Mouse (Mus musculus) erythroblast, embryonic 14.5 days (primary cell): Measurements from ENCODE around the gene Acvr1b. TPM values are rescaled to one million over a fixed set of nuclear protein-coding genes. Genes with fewer than 3 reads are reported as not detected.

Source experiments
- H3K27me3 ChIP-seq: 2 replicates; pipeline ENCODE4 v1.6.1; 2012; ENCODE audit warnings: inconsistent platforms; ENCODE audit not compliant: control insufficient read depth
- H3K36me3 ChIP-seq: 2 replicates; pipeline ENCODE4 v1.6.1; 2012; ENCODE audit warnings: mild to moderate bottlenecking, inconsistent platforms; ENCODE audit not compliant: control insufficient read depth
- H3K4me1 ChIP-seq: 2 replicates; pipeline ENCODE4 v1.6.1; 2012; ENCODE audit warnings: inconsistent platforms; ENCODE audit not compliant: control insufficient read depth
- H3K4me3 ChIP-seq: replicated peaks from 2 replicates; pipeline ENCODE3; 2012; ENCODE audit warnings: moderate library complexity, mild to moderate bottlenecking, inconsistent platforms
- H3K9me3 ChIP-seq: 2 replicates; pipeline ENCODE4 v1.6.1; 2012; ENCODE audit warnings: low read length, inconsistent platforms, mixed read lengths; ENCODE audit not compliant: control insufficient read depth
- GATA1 ChIP-seq: IDR thresholded peaks from 2 replicates; pipeline ENCODE4 v1.6.1; 2012; ENCODE audit warnings: low read length, inconsistent platforms, mixed read lengths
- TAL1 ChIP-seq: IDR thresholded peaks from 3 replicates; pipeline ENCODE4 v1.6.1; 2012; ENCODE audit warnings: low read length, inconsistent platforms, mixed read lengths
- polyA plus RNA-seq: library from polyadenylated mRNA; stranded (reverse); fragments of >175 nt; gene quantifications from 2 replicates; pipeline ENCODE4 v1.2.3, GENCODE M21; 2012

Acvr1b gene
- polyA plus RNA-seq, 1 experiment: 0.02 TPM

DNA sequence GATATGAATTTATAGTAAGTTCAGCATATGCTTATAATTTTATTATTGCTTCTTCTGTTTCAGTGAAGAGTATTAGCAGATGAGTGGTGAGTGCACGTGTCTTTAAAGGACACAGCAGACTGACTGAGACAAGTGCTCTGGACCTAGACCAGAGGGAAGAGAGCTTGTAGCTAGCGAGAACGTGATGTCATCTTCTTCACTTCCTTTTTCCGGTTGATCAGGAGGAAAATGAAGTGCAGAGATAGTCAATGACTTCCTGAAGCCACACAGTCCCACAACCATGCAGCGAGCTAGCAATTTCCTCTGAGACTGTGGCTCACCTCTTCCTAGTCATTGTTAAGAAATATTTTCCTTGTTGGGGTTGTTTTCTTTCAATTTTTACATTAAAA lies 16.9 kb downstream of the Acvr1b start:
- TF ChIP-seq GATA1 (no peak), TAL1 (no peak)
- Histone ChIP-seq H3K9me3 (no peaks in the 10 kb centered on the region), H3K4me3 (no peak overlapping the region), H3K27me3 (no peaks in the 10 kb centered on the region), H3K4me1 (peaks cover 12% of the 10 kb centered on the region), H3K36me3 (peaks cover 2% of the 10 kb centered on the region; the same call in 1 of the 2 replicates)

DNA sequence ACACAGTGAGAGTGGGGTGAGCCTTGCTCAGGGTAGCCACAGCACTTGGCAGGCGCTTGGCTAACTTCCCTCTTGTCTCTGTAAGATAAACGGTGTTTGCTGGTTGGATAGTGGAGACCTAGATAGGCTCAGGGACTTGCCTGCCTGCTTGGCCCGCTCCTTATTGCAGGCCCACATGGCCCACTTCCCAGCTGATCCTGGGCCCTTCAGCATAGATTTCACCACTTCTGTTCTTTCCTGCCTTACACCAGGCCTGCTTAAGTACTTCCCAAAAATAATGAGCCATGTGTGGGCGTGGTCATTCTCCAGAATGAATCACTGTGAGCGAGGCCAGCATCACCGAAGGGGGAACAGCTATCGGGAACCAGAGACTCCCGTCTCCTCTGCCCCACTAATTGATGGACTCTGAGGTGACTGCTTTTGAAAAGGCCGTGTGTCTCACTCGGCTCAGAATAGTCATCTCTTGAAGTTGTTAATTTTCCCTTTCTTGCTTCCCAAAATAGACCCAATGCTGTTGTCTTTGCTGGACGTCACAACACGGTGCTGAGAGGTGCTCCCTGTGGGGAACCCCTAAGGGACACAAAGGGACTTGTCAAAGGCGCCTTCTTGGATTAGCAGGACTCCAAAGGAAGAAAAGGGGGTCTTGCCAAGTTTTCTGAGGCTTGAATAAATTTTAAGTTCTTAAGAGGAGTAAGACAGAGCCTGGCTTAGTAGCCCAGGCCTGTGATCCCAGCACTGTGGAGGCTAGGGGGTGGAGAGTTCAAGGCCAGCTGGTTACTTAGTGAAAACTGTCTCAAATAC lies 17.8 kb downstream of the Acvr1b start:
- TF ChIP-seq GATA1 (no peak), TAL1 (no peak)
- H3K9me3 ChIP-seq: peaks cover 2% of the 10 kb centered on the region; the same call in 1 of the 2 replicates
- peaks cover 8% of the 10 kb centered on the region for H3K36me3 ChIP-seq
- H3K27me3 ChIP-seq: no peaks in the 10 kb centered on the region
- no peak overlapping the region for H3K4me3 ChIP-seq
- peaks cover 12% of the 10 kb centered on the region for H3K4me1 ChIP-seq

DNA sequence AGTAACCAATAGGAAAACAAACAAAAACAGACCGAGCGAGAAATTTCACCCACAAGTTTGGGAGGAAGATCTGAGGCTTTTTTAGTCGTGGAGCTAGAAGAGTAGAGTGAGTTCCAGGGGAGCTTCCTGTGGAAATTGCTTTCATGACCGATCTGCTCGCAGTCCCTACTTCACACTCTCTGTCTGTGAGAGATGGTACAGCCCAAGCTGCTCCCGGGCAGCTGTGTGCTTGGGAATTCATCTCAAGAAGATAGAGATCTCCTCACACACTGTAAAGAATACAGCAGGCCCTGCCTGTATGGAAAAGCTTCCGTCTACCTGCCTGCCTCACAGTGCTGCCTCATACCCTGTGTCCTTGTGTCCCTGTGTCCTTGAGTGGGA lies 18.4 kb downstream of the Acvr1b start:
- H3K4me3 ChIP-seq: no peak overlapping the region
- H3K9me3 ChIP-seq: peaks cover 2% of the 10 kb centered on the region; the same call in 1 of the 2 replicates
- H3K27me3 ChIP-seq: no peaks in the 10 kb centered on the region
- peaks cover 12% of the 10 kb centered on the region for H3K4me1 ChIP-seq
- TF ChIP-seq TAL1 (no peak), GATA1 (no peak)
- peaks cover 8% of the 10 kb centered on the region for H3K36me3 ChIP-seq

DNA sequence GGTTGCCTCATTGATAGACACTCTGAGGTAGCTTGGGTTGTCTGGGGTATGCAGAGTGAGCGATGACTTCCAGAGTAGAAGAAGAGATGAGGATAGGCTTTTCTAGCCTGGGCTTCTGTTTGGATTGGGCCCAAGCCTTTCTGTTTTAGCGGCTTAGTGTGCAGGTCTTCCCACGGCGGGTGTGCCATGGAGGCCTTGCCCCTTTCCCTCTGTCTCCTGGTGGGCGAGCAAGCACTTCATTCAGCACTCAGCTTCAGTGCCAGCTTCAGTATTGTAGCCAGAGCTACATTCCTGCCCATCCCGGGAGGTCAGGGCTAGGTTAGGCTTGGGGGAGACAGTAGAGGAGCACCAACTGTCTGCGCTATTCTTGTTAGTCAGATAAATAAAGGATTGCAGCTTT lies 18.8 kb downstream of the Acvr1b start:
- TF ChIP-seq GATA1 (no peak), TAL1 (no peak)

DNA sequence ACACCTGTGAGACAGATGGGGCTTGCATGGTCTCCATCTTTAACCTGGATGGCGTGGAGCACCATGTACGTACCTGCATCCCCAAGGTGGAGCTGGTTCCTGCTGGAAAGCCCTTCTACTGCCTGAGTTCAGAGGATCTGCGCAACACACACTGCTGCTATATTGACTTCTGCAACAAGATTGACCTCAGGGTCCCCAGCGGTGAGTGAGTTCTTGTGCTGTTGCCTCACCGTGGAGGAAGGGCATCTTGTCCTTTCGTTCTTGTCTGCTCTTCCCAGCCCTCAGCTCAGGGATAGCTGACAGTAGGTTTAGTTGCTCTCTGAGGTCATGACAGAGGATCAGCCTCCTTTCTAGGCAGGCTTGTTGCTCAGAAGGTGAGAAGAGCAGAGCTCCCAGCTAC lies 20.1 kb downstream of the Acvr1b start:
- no peak for TF ChIP-seq GATA1
- no peak for TF ChIP-seq TAL1
- Histone ChIP-seq H3K4me1 (peaks cover 12% of the 10 kb centered on the region), H3K4me3 (no peak overlapping the region), H3K9me3 (peaks cover 2% of the 10 kb centered on the region; the same call in 1 of the 2 replicates), H3K36me3 (peaks cover 8% of the 10 kb centered on the region), H3K27me3 (no peaks in the 10 kb centered on the region)

More for the DNA sequence above, 18.8 kb downstream of the Acvr1b start:
- peaks cover 8% of the 10 kb centered on the region for H3K36me3 ChIP-seq
- no peak overlapping the region for H3K4me3 ChIP-seq
- H3K27me3 ChIP-seq: no peaks in the 10 kb centered on the region
- H3K9me3 ChIP-seq: peaks cover 2% of the 10 kb centered on the region; the same call in 1 of the 2 replicates
- peaks cover 12% of the 10 kb centered on the region for H3K4me1 ChIP-seq

DNA sequence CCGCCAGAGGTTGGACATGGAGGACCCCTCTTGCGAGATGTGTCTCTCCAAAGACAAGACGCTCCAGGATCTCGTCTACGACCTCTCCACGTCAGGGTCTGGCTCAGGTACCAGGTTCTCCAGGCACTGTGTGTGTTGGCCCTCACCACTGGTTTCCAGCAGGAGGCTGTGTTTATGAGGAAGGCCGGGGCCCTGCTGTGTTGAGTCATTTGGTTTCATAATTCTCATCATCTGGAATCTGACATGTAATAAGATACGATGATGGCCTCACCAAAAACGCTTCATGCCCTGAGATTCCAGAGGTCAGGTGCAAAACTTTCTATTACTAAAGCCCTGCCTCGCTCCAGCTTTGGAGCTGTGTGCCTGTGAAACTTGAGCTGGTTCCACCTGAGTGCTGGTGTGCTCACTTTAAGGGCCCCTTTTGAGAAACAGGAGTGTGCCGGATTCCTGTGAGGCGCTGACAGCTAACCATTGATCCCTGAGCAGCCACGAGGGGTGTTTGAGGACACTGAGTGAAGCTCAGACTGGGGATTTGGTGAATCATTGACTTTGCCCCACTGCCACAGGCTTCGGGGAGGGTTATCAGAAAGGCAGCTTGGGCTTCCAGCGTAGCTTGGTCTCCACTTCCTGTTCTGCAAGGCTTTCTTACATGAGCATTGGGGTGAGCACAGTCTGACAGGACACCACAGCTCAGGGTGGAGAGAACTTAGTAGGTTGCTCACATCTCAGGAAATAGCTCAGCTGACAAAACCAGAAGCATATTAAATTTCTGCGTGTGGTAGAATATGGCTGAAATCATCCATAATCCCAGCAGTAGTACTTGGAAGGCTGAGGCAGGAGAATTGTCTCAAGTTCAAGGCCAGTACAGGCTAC lies 21.3 kb downstream of the Acvr1b start:
- Histone ChIP-seq H3K4me1 (peaks cover 12% of the 10 kb centered on the region), H3K36me3 (peaks cover 8% of the 10 kb centered on the region), H3K9me3 (peaks cover 2% of the 10 kb centered on the region; the same call in 1 of the 2 replicates), H3K27me3 (no peaks in the 10 kb centered on the region), H3K4me3 (no peak overlapping the region)
- TF ChIP-seq TAL1: no peak
- no peak for TF ChIP-seq GATA1

DNA sequence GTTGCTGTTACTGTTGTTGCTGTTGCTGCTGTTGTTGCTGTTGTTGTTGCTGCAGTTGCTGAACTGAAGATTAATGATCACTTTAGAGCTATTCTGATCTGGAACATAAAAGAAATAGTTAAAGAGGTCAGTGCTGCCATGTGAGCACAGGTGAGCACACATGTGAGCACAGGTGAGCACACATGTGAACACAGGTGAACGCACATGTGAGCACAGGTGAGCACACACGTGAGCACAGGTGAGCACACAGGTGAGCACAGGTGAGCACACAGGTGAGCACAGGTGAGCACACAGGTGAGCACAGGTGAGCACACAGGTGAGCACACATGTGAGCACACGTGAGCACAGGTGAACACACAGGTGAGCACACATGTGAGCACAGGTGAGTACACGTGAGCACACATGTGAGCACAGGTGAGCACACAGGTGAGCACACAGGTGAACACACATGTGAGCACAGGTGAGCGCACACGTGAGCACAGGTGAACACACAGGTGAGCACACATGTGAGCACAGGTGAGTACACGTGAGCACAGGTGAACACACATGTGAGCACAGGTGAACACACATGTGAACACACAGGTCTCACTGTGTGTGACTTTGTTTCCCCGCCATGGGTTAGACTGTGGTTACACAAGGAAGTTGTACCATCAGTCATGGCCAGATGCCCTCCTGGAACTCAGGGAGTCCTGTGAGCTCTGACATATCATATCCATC lies 22.4 kb downstream of the Acvr1b start:
- H3K4me3 ChIP-seq: no peak overlapping the region
- H3K36me3 ChIP-seq: peaks cover 14% of the 10 kb centered on the region
- TF ChIP-seq GATA1: no peak
- no peak for TF ChIP-seq TAL1
- H3K27me3 ChIP-seq: no peaks in the 10 kb centered on the region
- H3K9me3 ChIP-seq: peaks cover 2% of the 10 kb centered on the region; the same call in 1 of the 2 replicates
- peaks cover 6% of the 10 kb centered on the region for H3K4me1 ChIP-seq

DNA sequence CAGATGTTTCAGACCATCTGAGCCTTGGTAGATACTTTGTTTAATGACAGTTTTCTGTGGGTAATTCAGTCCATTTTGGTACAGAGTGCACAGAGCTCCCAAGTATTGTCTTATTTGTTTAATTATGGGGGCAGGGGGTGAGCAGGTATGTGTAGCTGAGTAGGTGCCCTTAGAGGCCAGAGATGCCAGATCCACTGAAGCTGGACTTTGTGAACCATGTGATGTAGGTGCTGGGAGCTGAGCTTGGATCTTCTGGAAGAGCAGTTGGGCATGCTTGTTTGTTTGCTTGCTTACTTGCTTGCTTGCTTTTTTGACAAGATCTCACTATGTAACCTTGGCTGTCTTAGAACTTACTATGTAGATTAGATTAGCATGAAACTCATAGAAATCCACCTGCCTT lies 23.1 kb downstream of the Acvr1b start:
- Histone ChIP-seq H3K4me3 (no peak overlapping the region), H3K9me3 (peaks cover 2% of the 10 kb centered on the region; the same call in 1 of the 2 replicates), H3K4me1 (no peaks in the 10 kb centered on the region; the same call in 1 of the 2 replicates), H3K36me3 (peaks cover 19% of the 10 kb centered on the region), H3K27me3 (no peaks in the 10 kb centered on the region)
- TF ChIP-seq TAL1 (no peak), GATA1 (no peak)
